Mouse (Mus musculus) ES-E14 (cell line): Measurements from ENCODE around the gene LTO1.

Experiments
- HCFC1 ChIP-seq: IDR thresholded peaks from 2 replicates; pipeline ENCODE4 v1.6.1; 2012; ENCODE audit warnings: low read length, inconsistent platforms, borderline replicate concordance; ENCODE audit not compliant: insufficient read depth
- MAFK ChIP-seq: IDR thresholded peaks from 2 replicates; pipeline ENCODE4 v1.6.1; 2014; ENCODE audit warnings: mild to moderate bottlenecking, low read depth, low read length, inconsistent platforms; ENCODE audit not compliant: insufficient read depth
- ZC3H11A ChIP-seq: IDR thresholded peaks from 2 replicates; pipeline ENCODE4 v1.6.1; 2012; ENCODE audit warnings: low read depth, mild to moderate bottlenecking, inconsistent platforms, low read length, borderline replicate concordance
- ZNF384 ChIP-seq: IDR thresholded peaks from 2 replicates; pipeline ENCODE4 v1.6.1; 2012; ENCODE audit warnings: low read depth, low read length, inconsistent platforms

DNA sequence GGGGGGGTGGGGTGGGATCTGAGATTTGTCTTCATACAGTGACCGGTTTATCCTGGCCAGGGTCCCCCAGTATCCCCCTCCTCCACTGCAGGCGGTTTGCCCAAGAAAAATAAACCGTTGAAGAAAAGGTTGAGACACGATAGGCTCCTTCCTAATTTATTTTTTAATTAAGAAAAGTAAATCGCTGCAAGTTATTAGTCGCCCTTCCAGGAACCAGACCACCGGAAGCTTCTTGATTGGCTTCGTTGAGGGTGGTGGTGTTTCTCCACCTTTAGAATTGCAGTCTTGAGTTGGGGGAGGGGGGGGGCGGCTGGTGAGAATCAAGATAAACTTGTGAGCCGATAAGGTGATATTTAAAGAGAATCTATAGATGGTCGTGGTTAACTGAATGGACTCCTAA is 25.7 kb downstream of the LTO1 start:
- no peak for TF ChIP-seq HCFC1
- TF ChIP-seq ZC3H11A: no peak
- no peak for TF ChIP-seq MAFK
- TF ChIP-seq ZNF384: no peak
